Mouse (Mus musculus): ENCODE data around the gene Chchd10. TPM values are rescaled to one million over a fixed set of nuclear protein-coding genes. Genes with fewer than 3 reads are reported as not detected.

Gene Chchd10
- total and polyA plus RNA-seq, 2 experiments from 2014 or later = 1,293 to 1,749 TPM

DNA sequence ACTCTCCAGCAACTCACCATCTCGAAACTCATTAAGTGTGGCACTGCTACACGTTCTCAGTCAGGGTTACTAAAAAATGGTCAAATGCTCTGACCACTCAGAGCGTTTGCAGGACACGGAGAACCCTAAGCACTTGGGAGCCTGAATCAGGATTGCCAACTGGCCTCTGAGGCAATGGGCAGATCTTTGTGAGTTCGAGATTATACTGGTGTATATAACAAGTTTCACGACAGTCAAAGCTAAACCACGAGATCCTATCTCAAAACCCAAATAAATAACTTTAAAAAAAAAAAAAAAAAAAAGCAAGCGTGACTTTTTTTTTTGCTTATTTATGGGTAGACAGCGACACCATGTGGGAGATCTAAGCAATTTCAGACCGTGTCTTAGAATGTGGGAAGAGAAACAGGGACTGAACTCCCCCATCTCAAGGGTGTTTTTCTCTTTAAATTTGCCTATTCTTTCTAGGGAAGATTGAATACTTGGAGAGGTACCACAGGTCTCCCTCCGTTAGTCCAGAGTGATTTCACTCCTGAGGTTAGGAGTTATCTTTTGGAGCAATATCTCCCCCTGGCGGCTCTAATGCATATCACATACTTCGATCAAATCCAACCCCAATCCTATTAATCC is 18.6 kb downstream of the Chchd10 start:
- peaks cover 9% of the 10 kb centered on the region; the same call in 1 of the 2 replicates for H3K27me3 ChIP-seq (ENCODE audit: control insufficient read depth, insufficient read depth, low read length)

DNA sequence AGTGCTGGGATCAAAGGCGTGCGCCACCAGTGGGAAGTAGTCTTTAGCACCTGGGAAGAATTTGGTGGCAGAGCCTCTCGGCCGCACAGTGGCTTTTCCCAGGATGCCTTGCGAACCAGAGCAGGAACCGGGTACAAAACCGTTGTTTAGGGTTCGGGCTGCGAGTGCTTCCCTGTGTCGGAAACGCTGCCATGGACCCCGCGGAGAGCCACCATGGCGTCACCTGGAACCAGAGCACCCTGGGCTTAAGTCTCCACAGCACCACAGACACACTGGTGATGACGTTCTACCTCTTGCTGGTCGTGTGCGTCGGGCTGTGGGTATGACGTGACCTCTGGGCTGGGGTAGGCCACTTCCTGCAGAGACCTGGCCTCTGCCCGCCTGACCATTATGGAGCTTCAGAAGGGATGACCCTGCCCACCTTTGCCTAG is 21.5 kb downstream of the Chchd10 start, which contains the start of gene Gm5134:
Gene Gm5134 (plus strand): TSS at position 134 of the 431 bp plus-strand sequence.
- Histone ChIP-seq H3K4me2 (ENCODE audit: low read depth, low read length) (peak within 1 kb of the TSS; percentile 24; the same call in 1 of the 2 replicates), H3K4me3 (ENCODE audit: low read depth, low read length) (no peak within 1 kb of the TSS; the same call in 1 of the 2 replicates), H3K27ac (ENCODE audit: low read depth) (no peak within 1 kb of the TSS), H3K4me1 (ENCODE audit: control insufficient read depth, insufficient read depth) (peaks cover 6% of the 10 kb centered on the region; the same call in 1 of the 2 replicates), H3K36me3 (replicated peaks; ENCODE audit: control insufficient read depth, insufficient read depth, low read length) (no peaks in the 10 kb centered on the region), H3K9me3 (replicated peaks; ENCODE audit: control insufficient read depth, low read length) (no peaks in the 10 kb centered on the region), H3K27me3 (ENCODE audit: control insufficient read depth, insufficient read depth, low read length) (peaks cover 9% of the 10 kb centered on the region; the same call in 1 of the 2 replicates), H3K9ac (replicated peaks; ENCODE audit: low read depth, low read length) (no peak within 1 kb of the TSS)
- WGBS = 17% methylated on average over 20 of the region's 20 CpGs
- no peak for TF ChIP-seq EP300 (IDR thresholded peaks at IDR 0.05; ENCODE audit: low read depth)
- no peak for TF ChIP-seq CTCF (IDR thresholded peaks at IDR 0.05; ENCODE audit: low read depth)
- DNase-seq (ENCODE audit: low spot score) (no peak), ATAC-seq (ENCODE audit: insufficient read depth, low read depth) (no peak)

More for the DNA sequence above, 18.6 kb downstream of the Chchd10 start:
- peak overlapping the region; percentile 94 for H3K4me2 ChIP-seq (ENCODE audit: low read depth, low read length)
- no peak for TF ChIP-seq EP300 (IDR thresholded peaks at IDR 0.05; ENCODE audit: low read depth)
- TF ChIP-seq CTCF (IDR thresholded peaks at IDR 0.05; ENCODE audit: low read depth) = peak; percentile 58
- 3% methylated on average over 13 of the region's 13 CpGs for WGBS
- H3K9me3 ChIP-seq (replicated peaks; ENCODE audit: control insufficient read depth, low read length) = no peaks in the 10 kb centered on the region
- peak; percentile 43 for DNase-seq (ENCODE audit: low spot score)
- H3K27ac ChIP-seq (ENCODE audit: low read depth) = no peak overlapping the region
- H3K9ac ChIP-seq (replicated peaks; ENCODE audit: low read depth, low read length) = peak overlapping the region; percentile 40
- H3K4me1 ChIP-seq (ENCODE audit: control insufficient read depth, insufficient read depth) = peaks cover 6% of the 10 kb centered on the region; the same call in 1 of the 2 replicates
- ATAC-seq (ENCODE audit: insufficient read depth, low read depth) = no peak
- H3K4me3 ChIP-seq (ENCODE audit: low read depth, low read length) = peak overlapping the region; percentile 56
- no peaks in the 10 kb centered on the region for H3K36me3 ChIP-seq (replicated peaks; ENCODE audit: control insufficient read depth, insufficient read depth, low read length)

DNA sequence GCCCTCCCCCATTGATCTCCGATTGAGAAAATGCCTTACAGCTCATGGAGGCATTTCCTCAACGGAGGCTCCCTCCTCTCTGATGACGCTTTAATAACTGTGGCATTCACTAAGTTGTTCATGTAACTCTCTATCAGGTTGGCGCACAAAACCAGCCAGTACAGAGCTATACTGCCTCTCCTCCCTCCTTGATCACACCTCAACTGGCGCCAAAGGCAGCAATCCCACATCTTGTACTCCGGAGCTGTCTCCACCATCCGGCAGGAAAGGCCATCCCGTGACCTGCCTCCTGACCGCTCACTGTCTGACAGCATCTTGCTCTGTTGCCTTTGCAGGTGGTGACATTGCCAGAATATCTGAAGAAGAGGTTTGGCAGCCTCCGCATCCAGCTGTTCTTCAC is 40.9 kb downstream of the Chchd10 start:
- no peak for ATAC-seq (ENCODE audit: insufficient read depth, low read depth)
- Histone ChIP-seq H3K9me3 (replicated peaks; ENCODE audit: control insufficient read depth, low read length) (no peaks in the 10 kb centered on the region; the same call in 1 of the 2 replicates), H3K27ac (ENCODE audit: low read depth) (no peak overlapping the region), H3K27me3 (ENCODE audit: control insufficient read depth, insufficient read depth, low read length) (no peaks in the 10 kb centered on the region), H3K9ac (replicated peaks; ENCODE audit: low read depth, low read length) (no peak overlapping the region), H3K4me2 (ENCODE audit: low read depth, low read length) (no peak overlapping the region), H3K4me3 (ENCODE audit: low read depth, low read length) (no peak overlapping the region), H3K36me3 (replicated peaks; ENCODE audit: control insufficient read depth, insufficient read depth, low read length) (no peaks in the 10 kb centered on the region), H3K4me1 (ENCODE audit: control insufficient read depth, insufficient read depth) (no peaks in the 10 kb centered on the region)
- no peak for DNase-seq (ENCODE audit: low spot score)
- TF ChIP-seq EP300 (IDR thresholded peaks at IDR 0.05; ENCODE audit: low read depth) (no peak), CTCF (IDR thresholded peaks at IDR 0.05; ENCODE audit: low read depth) (no peak)
- 85% methylated on average over 10 of the region's 10 CpGs for WGBS

DNA sequence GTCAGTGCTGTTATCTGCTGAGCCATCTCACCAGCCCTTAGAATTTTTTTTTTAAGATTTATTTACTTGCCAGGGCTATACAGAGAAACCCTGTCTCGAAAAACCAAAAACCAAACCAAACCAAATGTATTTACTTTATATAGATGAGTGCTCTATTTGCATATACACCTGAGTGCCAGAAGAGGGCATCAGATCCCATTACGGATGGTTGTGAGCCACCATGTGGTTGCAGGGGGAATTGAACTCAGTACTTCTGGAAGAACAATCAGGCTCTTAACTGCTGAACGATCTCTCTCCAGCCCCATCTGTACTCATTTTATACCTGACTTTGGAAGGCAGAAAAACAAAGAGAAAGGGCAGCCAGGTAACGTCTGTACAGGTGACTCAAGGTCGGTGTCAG is 42.3 kb downstream of the Chchd10 start:
- no peaks in the 10 kb centered on the region for H3K36me3 ChIP-seq (replicated peaks; ENCODE audit: control insufficient read depth, insufficient read depth, low read length)
- DNase-seq (ENCODE audit: low spot score) (no peak), ATAC-seq (ENCODE audit: insufficient read depth, low read depth) (no peak)
- H3K9ac ChIP-seq (replicated peaks; ENCODE audit: low read depth, low read length) = no peak overlapping the region
- no peaks in the 10 kb centered on the region; the same call in 1 of the 2 replicates for H3K9me3 ChIP-seq (replicated peaks; ENCODE audit: control insufficient read depth, low read length)
- H3K4me3 ChIP-seq (ENCODE audit: low read depth, low read length) = no peak overlapping the region
- no peak overlapping the region for H3K4me2 ChIP-seq (ENCODE audit: low read depth, low read length)
- H3K4me1 ChIP-seq (ENCODE audit: control insufficient read depth, insufficient read depth) = no peaks in the 10 kb centered on the region
- 71% methylated on average over 5 of the region's 5 CpGs for WGBS
- H3K27ac ChIP-seq (ENCODE audit: low read depth) = no peak overlapping the region
- H3K27me3 ChIP-seq (ENCODE audit: control insufficient read depth, insufficient read depth, low read length) = no peaks in the 10 kb centered on the region
- TF ChIP-seq EP300 (IDR thresholded peaks at IDR 0.05; ENCODE audit: low read depth) = no peak
- TF ChIP-seq CTCF (IDR thresholded peaks at IDR 0.05; ENCODE audit: low read depth) = peak; percentile 60

DNA sequence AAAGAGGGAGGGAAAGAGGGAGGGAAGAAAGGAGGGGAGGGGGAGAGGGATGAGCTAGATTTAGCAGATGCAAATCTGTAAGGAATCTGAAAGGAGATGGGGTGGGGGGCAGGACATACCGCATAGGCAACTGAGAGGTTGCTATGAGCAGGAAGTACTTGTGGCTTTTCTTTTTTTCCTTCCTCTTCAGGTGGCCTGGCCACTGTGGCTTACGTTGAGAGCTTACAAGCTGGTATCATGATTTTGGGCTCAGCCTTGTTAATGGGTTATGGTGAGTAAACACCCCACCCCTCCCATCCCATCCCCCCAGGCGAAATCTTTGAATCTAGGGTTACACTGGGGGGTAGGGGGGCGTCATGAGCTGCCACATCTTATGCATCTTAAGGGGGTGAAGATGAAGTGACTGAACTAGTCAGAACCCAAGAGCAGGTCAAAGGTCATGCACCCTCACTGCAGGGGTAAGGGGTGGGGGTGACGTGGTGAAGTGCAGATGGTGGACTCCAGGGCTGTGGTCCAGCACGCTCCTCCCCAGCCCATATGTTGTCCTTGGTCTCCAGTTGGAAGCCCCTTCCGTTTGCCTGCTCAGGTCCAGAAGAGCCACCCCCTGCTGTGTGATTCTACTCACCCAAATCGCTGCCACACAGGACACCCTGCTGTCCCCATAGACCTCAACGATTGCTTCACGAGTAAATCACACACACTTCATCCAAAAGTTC is 45.3 kb downstream of the Chchd10 start:
- Histone ChIP-seq H3K4me1 (ENCODE audit: control insufficient read depth, insufficient read depth) (no peaks in the 10 kb centered on the region), H3K27me3 (ENCODE audit: control insufficient read depth, insufficient read depth, low read length) (no peaks in the 10 kb centered on the region), H3K27ac (ENCODE audit: low read depth) (no peak overlapping the region), H3K4me3 (ENCODE audit: low read depth, low read length) (no peak overlapping the region), H3K36me3 (replicated peaks; ENCODE audit: control insufficient read depth, insufficient read depth, low read length) (no peaks in the 10 kb centered on the region), H3K9ac (replicated peaks; ENCODE audit: low read depth, low read length) (no peak overlapping the region), H3K9me3 (replicated peaks; ENCODE audit: control insufficient read depth, low read length) (no peaks in the 10 kb centered on the region), H3K4me2 (ENCODE audit: low read depth, low read length) (no peak overlapping the region)
- no peak for TF ChIP-seq CTCF (IDR thresholded peaks at IDR 0.05; ENCODE audit: low read depth)
- WGBS = 41% methylated on average over 10 of the region's 10 CpGs
- no peak for ATAC-seq (ENCODE audit: insufficient read depth, low read depth)
- DNase-seq (ENCODE audit: low spot score) = no peak
